Mouse (Mus musculus) midbrain, embryonic 13.5 days (tissue): ENCODE data around the gene Snx30. TPM values are rescaled to one million over a fixed set of nuclear protein-coding genes. Genes with fewer than 3 reads are reported as not detected.

Source experiments
- ATAC-seq: fragments of 200-750 bp; cut with Nextera tagmentation; 2 replicates; pipeline ENCODE4 v1.8.0; 2017; ENCODE audit warnings: mild to moderate bottlenecking, moderate TSS enrichment, moderate library complexity
- H3K27ac ChIP-seq: fragments of 300-500 bp; sonication (generic); 2 replicates; pipeline ENCODE4 v1.5.1; 2015; ENCODE audit warnings: inconsistent platforms, mild to moderate bottlenecking, moderate library complexity
- H3K27me3 ChIP-seq: fragments of 300-500 bp; sonication (generic); 2 replicates; pipeline ENCODE4 v1.6.1; 2015; ENCODE audit warnings: mild to moderate bottlenecking, inconsistent platforms
- H3K36me3 ChIP-seq: fragments of 300-500 bp; sonication (generic); 2 replicates; pipeline ENCODE4 v1.6.1; 2015; ENCODE audit warnings: mild to moderate bottlenecking, inconsistent platforms
- H3K4me1 ChIP-seq: fragments of 300-500 bp; sonication (generic); replicated peaks from 2 replicates; pipeline ENCODE4 v1.6.1; 2015; ENCODE audit warnings: inconsistent platforms
- H3K4me2 ChIP-seq: fragments of 300-500 bp; sonication (generic); replicated peaks from 2 replicates; pipeline ENCODE4 v1.6.1; 2015; ENCODE audit warnings: moderate library complexity, mild to moderate bottlenecking, inconsistent platforms
- H3K4me3 ChIP-seq: fragments of 300-500 bp; sonication (generic); replicated peaks from 2 replicates; pipeline ENCODE4 v1.5.1; 2015; ENCODE audit warnings: mild to moderate bottlenecking, inconsistent platforms
- H3K9ac ChIP-seq: fragments of 300-500 bp; sonication (generic); replicated peaks from 2 replicates; pipeline ENCODE4 v1.6.1; 2015; ENCODE audit warnings: mild to moderate bottlenecking, inconsistent platforms
- H3K9me3 ChIP-seq: fragments of 300-500 bp; sonication (generic); 2 replicates; pipeline ENCODE4 v1.6.1; 2016; ENCODE audit warnings: mild to moderate bottlenecking, inconsistent platforms
- WGBS: fragments of 180-500 bp; shearing (Covaris S2); methylation state at CpG from one replicate; pipeline ENCODE4 v1.1.7; 2015; 5-methylcytosine and 5-hydroxymethylcytosine counted together
- polyA plus RNA-seq: library from polyadenylated mRNA; unstranded; fragments of >200 nt; fragmentation: Nextera tagmentation; extraction: Ambion mirVana; gene quantifications from 2 replicates; pipeline ENCODE4 v1.2.1, GENCODE M21; 2015

Snx30 gene
- polyA plus RNA-seq: 13.7 and 14.3 TPM in 2 replicates

- no peaks in the 10 kb centered on the region for H3K27me3 ChIP-seq
- H3K4me2 ChIP-seq: peak within 1 kb of the TSS; percentile 97
- no peaks in the 10 kb centered on the region for H3K36me3 ChIP-seq
- H3K9me3 ChIP-seq: no peaks in the 10 kb centered on the region
- peak within 1 kb of the TSS; percentile 79 for H3K27ac ChIP-seq
- 3% methylated on average over 42 of the region's 45 CpGs for WGBS
- H3K4me1 ChIP-seq: peaks cover 27% of the 10 kb centered on the region
- H3K4me3 ChIP-seq: peak within 1 kb of the TSS; percentile 92
- H3K9ac ChIP-seq: peak within 1 kb of the TSS; percentile 89
- peak; percentile 91 for ATAC-seq
Observed at GRCm38 (mm10) chr4:59805181-59805967, at the start of gene Snx30. Gene Snx30, plus strand, starts transcription at chr4:59805840.

GRCm38 (mm10) chr4:59756332-59757082 is 49.1 kb upstream of the Snx30 start:
- Histone ChIP-seq H3K4me3 (no peak overlapping the region), H3K4me2 (no peak overlapping the region), H3K4me1 (0 out of 2 replicates have a peak, but pooled peaks cover 5% of the 10 kb centered on the region), H3K9ac (no peak overlapping the region), H3K27ac (no peak overlapping the region), H3K36me3 (peaks cover 16% of the 10 kb centered on the region), H3K27me3 (no peaks in the 10 kb centered on the region), H3K9me3 (no peaks in the 10 kb centered on the region)
- WGBS: 88% methylated on average over 9 of the region's 9 CpGs
- ATAC-seq: no peak

GRCm38 (mm10) chr4:59757452-59758435 is 47.9 kb upstream of the Snx30 start:
- no peak for ATAC-seq
- H3K27me3 ChIP-seq: no peaks in the 10 kb centered on the region

DNA sequence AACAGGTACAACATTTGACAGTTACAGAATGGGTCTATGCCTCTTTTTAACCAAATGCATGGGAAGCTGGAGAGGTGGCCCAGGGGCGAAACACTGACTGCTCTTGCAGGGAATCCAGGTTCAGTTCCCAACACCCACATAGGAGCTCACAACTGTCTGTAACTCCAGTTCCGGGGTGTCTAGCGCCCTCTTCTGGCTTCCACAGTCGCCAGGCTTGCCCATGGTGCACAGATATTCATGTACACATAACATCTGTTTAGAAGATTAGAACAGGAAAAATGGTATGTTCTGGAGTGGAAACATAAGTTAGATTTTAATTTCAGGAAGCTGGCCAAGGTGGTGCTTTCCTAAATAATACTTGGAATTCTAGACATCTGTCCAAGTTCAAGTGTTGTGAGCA is 45.6 kb upstream of the Snx30 start:
- WGBS: 74% methylated on average over 4 of the region's 4 CpGs
- ATAC-seq: no peak

More at GRCm38 (mm10) chr4:59757452-59758435, 47.9 kb upstream of the Snx30 start:
- Histone ChIP-seq H3K4me2 (no peak overlapping the region), H3K36me3 (peaks cover 8% of the 10 kb centered on the region), H3K9me3 (no peaks in the 10 kb centered on the region), H3K9ac (no peak overlapping the region), H3K27ac (no peak overlapping the region), H3K4me3 (no peak overlapping the region), H3K4me1 (0 out of 2 replicates have a peak, but pooled peaks cover 5% of the 10 kb centered on the region)
- WGBS: 84% methylated on average over 12 of the region's 12 CpGs

DNA sequence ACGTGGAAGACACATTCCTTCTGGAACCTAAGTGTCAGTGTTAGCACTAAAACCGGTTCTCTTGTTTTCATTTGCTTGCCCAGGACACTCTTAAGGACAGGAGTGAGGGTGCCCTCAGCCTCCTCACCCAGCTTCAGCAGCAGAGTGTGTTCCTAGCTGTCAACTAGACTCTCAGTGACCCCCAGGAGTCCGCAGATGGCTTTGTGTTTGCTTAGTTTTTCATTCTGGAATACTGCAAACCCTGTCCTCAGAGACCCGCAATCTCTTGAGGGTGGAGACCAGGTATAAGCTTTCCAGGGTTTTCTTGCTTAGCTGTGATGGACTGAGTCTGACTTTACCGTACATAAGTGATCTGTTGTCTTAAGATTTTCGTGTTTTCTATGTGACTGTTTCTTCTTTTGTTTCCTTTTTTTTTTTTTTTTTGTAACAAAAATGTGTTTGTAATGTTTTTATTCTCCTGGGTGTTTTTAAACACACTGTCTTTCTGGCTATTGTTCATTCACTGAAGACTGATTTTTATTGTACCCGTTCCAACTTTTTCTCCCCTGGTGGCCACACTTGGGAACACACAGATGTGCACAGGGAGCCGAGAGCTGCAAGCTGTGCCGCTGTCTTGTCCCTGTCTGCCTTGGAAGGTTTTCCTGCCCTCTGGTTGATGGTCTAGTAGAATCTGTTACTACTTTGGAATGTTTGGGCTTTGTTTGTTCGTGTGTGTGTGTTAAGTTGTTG is 44.8 kb upstream of the Snx30 start:
- no peak overlapping the region for H3K4me3 ChIP-seq
- no peak overlapping the region for H3K4me2 ChIP-seq
- no peak overlapping the region for H3K27ac ChIP-seq
- H3K9me3 ChIP-seq: no peaks in the 10 kb centered on the region
- ATAC-seq: no peak
- WGBS: 61% methylated on average over 10 of the region's 10 CpGs
- H3K9ac ChIP-seq: no peak overlapping the region
- no peaks in the 10 kb centered on the region for H3K36me3 ChIP-seq
- H3K27me3 ChIP-seq: no peaks in the 10 kb centered on the region
- H3K4me1 ChIP-seq: peaks cover 11% of the 10 kb centered on the region

More for the DNA sequence above, 45.6 kb upstream of the Snx30 start:
- Histone ChIP-seq H3K4me3 (no peak overlapping the region), H3K27me3 (no peaks in the 10 kb centered on the region), H3K9ac (no peak overlapping the region), H3K4me1 (peaks cover 3% of the 10 kb centered on the region; the same call in 1 of the 2 replicates), H3K4me2 (no peak overlapping the region), H3K27ac (no peak overlapping the region), H3K36me3 (no peaks in the 10 kb centered on the region), H3K9me3 (no peaks in the 10 kb centered on the region)

DNA sequence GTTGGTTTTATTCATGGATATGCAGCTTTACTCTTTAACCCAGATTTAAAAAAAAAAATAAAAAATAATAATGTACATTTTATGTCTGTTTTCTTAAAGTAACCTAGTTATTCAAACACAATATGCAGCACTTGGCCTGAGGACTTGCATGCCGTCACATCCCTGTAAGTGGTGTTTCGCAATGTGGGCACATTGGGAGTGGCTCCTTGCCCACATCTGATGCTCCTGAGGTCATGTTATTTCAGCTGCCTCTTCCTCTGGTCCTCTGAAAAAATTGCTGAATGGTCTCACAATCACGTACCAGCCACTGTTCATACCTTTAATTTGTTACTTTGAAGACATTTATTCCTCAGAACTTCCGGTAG is 44.3 kb upstream of the Snx30 start:
- Histone ChIP-seq H3K9me3 (no peaks in the 10 kb centered on the region), H3K36me3 (no peaks in the 10 kb centered on the region), H3K27me3 (no peaks in the 10 kb centered on the region), H3K4me1 (peaks cover 12% of the 10 kb centered on the region), H3K4me3 (no peak overlapping the region), H3K27ac (no peak overlapping the region), H3K4me2 (no peak overlapping the region), H3K9ac (no peak overlapping the region)
- 91% methylated on average over 4 of the region's 4 CpGs for WGBS
- ATAC-seq: no peak

GRCm38 (mm10) chr4:59764950-59765349 is 40.7 kb upstream of the Snx30 start:
- WGBS: 77% methylated on average over 7 of the region's 7 CpGs
- H3K4me2 ChIP-seq: no peak overlapping the region; the same call in 1 of the 2 replicates
- peaks cover 10% of the 10 kb centered on the region for H3K4me1 ChIP-seq
- no peak overlapping the region for H3K27ac ChIP-seq
- no peaks in the 10 kb centered on the region for H3K9me3 ChIP-seq
- H3K4me3 ChIP-seq: no peak overlapping the region
- no peak overlapping the region for H3K9ac ChIP-seq
- H3K27me3 ChIP-seq: no peaks in the 10 kb centered on the region
- peaks cover 4% of the 10 kb centered on the region; the same call in 1 of the 2 replicates for H3K36me3 ChIP-seq
- no peak for ATAC-seq

- Histone ChIP-seq H3K4me1 (peaks cover 10% of the 10 kb centered on the region), H3K36me3 (peaks cover 10% of the 10 kb centered on the region), H3K9ac (no peak overlapping the region), H3K9me3 (no peaks in the 10 kb centered on the region), H3K4me3 (no peak overlapping the region), H3K27ac (peak overlapping the region; percentile 41; the same call in 1 of the 2 replicates), H3K27me3 (no peaks in the 10 kb centered on the region), H3K4me2 (no peak overlapping the region; the same call in 1 of the 2 replicates)
- 38% methylated on average over 7 of the region's 7 CpGs for WGBS
- ATAC-seq: peak; percentile 79
Observed at GRCm38 (mm10) chr4:59765385-59766005, 40.1 kb upstream of the Snx30 start.

DNA sequence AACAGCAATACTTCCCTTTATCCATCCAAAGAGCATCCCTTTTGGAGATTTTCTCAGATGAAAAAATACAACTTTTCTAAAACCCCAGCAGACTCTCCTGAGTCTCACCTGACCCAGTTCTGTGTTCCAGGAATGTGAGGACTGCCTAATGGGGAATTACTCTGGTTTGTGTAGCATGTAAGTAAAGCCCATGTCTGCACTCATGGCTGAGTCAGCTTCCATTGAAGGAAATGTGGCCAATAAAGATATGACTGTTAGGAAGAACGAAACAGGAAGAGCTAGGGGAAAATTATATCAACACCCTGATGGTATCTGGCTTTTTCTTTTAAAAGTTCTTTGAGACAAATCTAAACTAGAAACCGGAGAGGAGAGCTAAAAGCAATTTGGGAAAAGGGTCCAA is 37.9 kb upstream of the Snx30 start:
- H3K27ac ChIP-seq: no peak overlapping the region
- no peaks in the 10 kb centered on the region for H3K9me3 ChIP-seq
- no peak for ATAC-seq
- H3K4me2 ChIP-seq: no peak overlapping the region
- peaks cover 13% of the 10 kb centered on the region for H3K4me1 ChIP-seq
- H3K36me3 ChIP-seq: peaks cover 27% of the 10 kb centered on the region
- WGBS: 95% methylated on average over 2 of the region's 2 CpGs
- H3K9ac ChIP-seq: no peak overlapping the region
- no peaks in the 10 kb centered on the region for H3K27me3 ChIP-seq
- no peak overlapping the region for H3K4me3 ChIP-seq

- Histone ChIP-seq H3K27me3 (no peaks in the 10 kb centered on the region), H3K36me3 (peaks cover 39% of the 10 kb centered on the region), H3K9me3 (no peaks in the 10 kb centered on the region), H3K4me1 (0 out of 2 replicates have a peak, but pooled peaks cover 4% of the 10 kb centered on the region), H3K4me3 (no peak overlapping the region), H3K4me2 (no peak overlapping the region), H3K9ac (no peak overlapping the region), H3K27ac (no peak overlapping the region)
- 27% methylated on average over 17 of the region's 17 CpGs for WGBS
- ATAC-seq: no peak
Observed at GRCm38 (mm10) chr4:59772171-59772879, 33.3 kb upstream of the Snx30 start.
